Mouse (Mus musculus): ENCODE data around the gene Kcnj3. TPM values are rescaled to one million over a fixed set of nuclear protein-coding genes. Genes with fewer than 3 reads are reported as not detected.

The Kcnj3 gene
- polyA plus RNA-seq, 1 experiment from 2014 or later: 0.25 TPM

GRCm38 (mm10) chr2:55532738-55533491 lies 97.1 kb downstream of the Kcnj3 start:
- no peak overlapping the region for H3K4me3 ChIP-seq (replicated peaks)
- 88% methylated on average over 8 of the region's 8 CpGs for WGBS

GRCm38 (mm10) chr2:55534946-55535345 lies 99.2 kb downstream of the Kcnj3 start:
- H3K9me3 ChIP-seq: no peaks in the 10 kb centered on the region
- WGBS: 86% methylated on average over 2 of the region's 2 CpGs
- no peaks in the 10 kb centered on the region for H3K36me3 ChIP-seq
- no peak overlapping the region for H3K4me3 ChIP-seq (replicated peaks)
- no peak overlapping the region for H3K27ac ChIP-seq
- no peak overlapping the region for H3K9ac ChIP-seq (replicated peaks)
- ATAC-seq (ENCODE audit: insufficient number of reproducible peaks, insufficient read depth, low FRiP score, low TSS enrichment, low read depth): no peak
- H3K4me1 ChIP-seq (replicated peaks): no peaks in the 10 kb centered on the region
- H3K4me2 ChIP-seq: no peak overlapping the region
- H3K27me3 ChIP-seq: no peaks in the 10 kb centered on the region

More at GRCm38 (mm10) chr2:55532738-55533491, 97.1 kb downstream of the Kcnj3 start:
- H3K27me3 ChIP-seq: no peaks in the 10 kb centered on the region
- no peak overlapping the region for H3K27ac ChIP-seq
- no peak overlapping the region for H3K9ac ChIP-seq (replicated peaks)
- no peaks in the 10 kb centered on the region for H3K9me3 ChIP-seq
- H3K4me2 ChIP-seq: no peak overlapping the region
- no peak for ATAC-seq (ENCODE audit: insufficient number of reproducible peaks, insufficient read depth, low FRiP score, low TSS enrichment, low read depth)
- H3K36me3 ChIP-seq: no peaks in the 10 kb centered on the region
- H3K4me1 ChIP-seq (replicated peaks): no peaks in the 10 kb centered on the region

- H3K27me3 ChIP-seq: no peaks in the 10 kb centered on the region
- H3K9me3 ChIP-seq: no peaks in the 10 kb centered on the region
- 88% methylated on average over 1 of the region's 1 CpGs for whole genome bisulfite sequencing
- H3K36me3 ChIP-seq: no peaks in the 10 kb centered on the region
- H3K9ac ChIP-seq (replicated peaks): no peak overlapping the region
- H3K4me3 ChIP-seq (replicated peaks): no peak overlapping the region
- no peak overlapping the region for H3K4me2 ChIP-seq
- no peak for ATAC-seq (ENCODE audit: insufficient number of reproducible peaks, insufficient read depth, low FRiP score, low TSS enrichment, low read depth)
- no peak overlapping the region for H3K27ac ChIP-seq
- no peaks in the 10 kb centered on the region for H3K4me1 ChIP-seq (replicated peaks)
These were observed 99.7 kb downstream of the Kcnj3 start for GRCm38 (mm10) chr2:55535482-55535881.

- Histone ChIP-seq H3K9ac (replicated peaks) (no peak overlapping the region), H3K4me1 (replicated peaks) (no peaks in the 10 kb centered on the region), H3K27me3 (no peaks in the 10 kb centered on the region), H3K27ac (no peak overlapping the region), H3K4me3 (replicated peaks) (no peak overlapping the region), H3K36me3 (no peaks in the 10 kb centered on the region), H3K9me3 (no peaks in the 10 kb centered on the region), H3K4me2 (no peak overlapping the region)
- no peak for ATAC-seq (ENCODE audit: insufficient number of reproducible peaks, insufficient read depth, low FRiP score, low TSS enrichment, low read depth)
These were observed 111.8 kb downstream of the Kcnj3 start for GRCm38 (mm10) chr2:55547612-55548011.

- H3K36me3 ChIP-seq: no peaks in the 10 kb centered on the region
- no peaks in the 10 kb centered on the region for H3K27me3 ChIP-seq
- H3K4me3 ChIP-seq (replicated peaks): no peak overlapping the region
- no peaks in the 10 kb centered on the region for H3K9me3 ChIP-seq
- 82% methylated on average over 4 of the region's 4 CpGs for whole genome bisulfite sequencing
- no peak overlapping the region for H3K9ac ChIP-seq (replicated peaks)
- H3K4me1 ChIP-seq (replicated peaks): no peaks in the 10 kb centered on the region
- no peak for ATAC-seq (ENCODE audit: insufficient number of reproducible peaks, insufficient read depth, low FRiP score, low TSS enrichment, low read depth)
- H3K4me2 ChIP-seq: no peak overlapping the region
- no peak overlapping the region for H3K27ac ChIP-seq
These were observed 122.7 kb downstream of the Kcnj3 start for GRCm38 (mm10) chr2:55558368-55558985.

- no peaks in the 10 kb centered on the region for H3K27me3 ChIP-seq
- no peak overlapping the region for H3K9ac ChIP-seq (replicated peaks)
- H3K9me3 ChIP-seq: no peaks in the 10 kb centered on the region
- 91% methylated on average over 7 of the region's 7 CpGs for WGBS
- no peak overlapping the region for H3K4me2 ChIP-seq
- H3K4me3 ChIP-seq (replicated peaks): no peak overlapping the region
- no peaks in the 10 kb centered on the region for H3K36me3 ChIP-seq
- no peak overlapping the region for H3K27ac ChIP-seq
- ATAC-seq (ENCODE audit: insufficient number of reproducible peaks, insufficient read depth, low FRiP score, low TSS enrichment, low read depth): no peak
- H3K4me1 ChIP-seq (replicated peaks): no peaks in the 10 kb centered on the region
These were observed 133.5 kb downstream of the Kcnj3 start for GRCm38 (mm10) chr2:55569291-55569690.

- H3K27ac ChIP-seq: no peak overlapping the region
- H3K9ac ChIP-seq (replicated peaks): no peak overlapping the region
- no peak overlapping the region for H3K4me2 ChIP-seq
- no peak overlapping the region for H3K4me3 ChIP-seq (replicated peaks)
- no peaks in the 10 kb centered on the region for H3K27me3 ChIP-seq
- H3K4me1 ChIP-seq (replicated peaks): no peaks in the 10 kb centered on the region
- H3K36me3 ChIP-seq: no peaks in the 10 kb centered on the region
- 61% methylated on average over 3 of the region's 3 CpGs for WGBS
- ATAC-seq (ENCODE audit: insufficient number of reproducible peaks, insufficient read depth, low FRiP score, low TSS enrichment, low read depth): no peak
- H3K9me3 ChIP-seq: no peaks in the 10 kb centered on the region
These were observed 135.7 kb downstream of the Kcnj3 start for GRCm38 (mm10) chr2:55571425-55571824.

GRCm38 (mm10) chr2:55580286-55580685 lies 144.5 kb downstream of the Kcnj3 start:
- H3K9me3 ChIP-seq: no peaks in the 10 kb centered on the region
- no peaks in the 10 kb centered on the region for H3K36me3 ChIP-seq
- no peak overlapping the region for H3K4me3 ChIP-seq (replicated peaks)
- no peak for ATAC-seq (ENCODE audit: insufficient number of reproducible peaks, insufficient read depth, low FRiP score, low TSS enrichment, low read depth)
- H3K9ac ChIP-seq (replicated peaks): no peak overlapping the region
- H3K4me1 ChIP-seq (replicated peaks): no peaks in the 10 kb centered on the region
- no peak overlapping the region for H3K4me2 ChIP-seq
- WGBS: 84% methylated on average over 2 of the region's 2 CpGs
- H3K27ac ChIP-seq: no peak overlapping the region
- no peaks in the 10 kb centered on the region for H3K27me3 ChIP-seq

- WGBS: 70% methylated on average over 3 of the region's 3 CpGs
- no peak overlapping the region for H3K9ac ChIP-seq (replicated peaks)
- H3K4me1 ChIP-seq (replicated peaks): no peaks in the 10 kb centered on the region
- no peaks in the 10 kb centered on the region for H3K27me3 ChIP-seq
- no peak overlapping the region for H3K4me3 ChIP-seq (replicated peaks)
- H3K36me3 ChIP-seq: no peaks in the 10 kb centered on the region
- no peak for ATAC-seq (ENCODE audit: insufficient number of reproducible peaks, insufficient read depth, low FRiP score, low TSS enrichment, low read depth)
- no peak overlapping the region for H3K27ac ChIP-seq
- H3K4me2 ChIP-seq: no peak overlapping the region
- no peaks in the 10 kb centered on the region for H3K9me3 ChIP-seq
These were observed 155.6 kb downstream of the Kcnj3 start for GRCm38 (mm10) chr2:55591226-55591988.

All from limb, embryonic 12.5 days (tissue).